Mouse (Mus musculus) layer of hippocampus, adult 18-20 months (tissue): ENCODE measurements at regions not wholly inside any gene's neighbourhood (a gene's known extent, or its start where the extent isn't known, plus 50 kb on each side); places are given as distances from the start of the nearest gene placed in this dataset.

Source experiments
- DNase-seq, 2 experiments: peaks; one replicate each; pipeline ENCODE4 v3.0.0; 2022; ENCODE audit warnings: low spot score in 2 of 2

DNA sequence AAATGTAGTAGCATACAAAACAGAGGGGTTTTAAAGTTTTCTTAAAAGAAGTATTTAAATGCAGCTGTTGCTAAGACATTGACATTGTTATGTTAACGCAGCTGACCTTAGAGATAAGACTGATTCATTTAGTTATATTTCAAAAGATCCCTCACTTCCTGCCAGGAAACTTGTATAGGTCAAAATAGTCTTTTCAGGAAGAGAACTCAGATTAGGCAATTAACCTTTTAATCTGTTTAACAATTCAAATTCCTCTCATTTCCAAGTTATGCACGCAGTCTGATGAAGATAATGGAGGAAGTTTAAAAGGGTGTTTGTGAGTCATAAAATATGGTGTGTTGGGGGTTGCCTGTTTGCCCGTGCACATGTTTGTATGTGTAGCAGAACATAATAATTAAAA is 448.5 kb downstream of the Tmtc2 start:
- no peak for DNase-seq

DNA sequence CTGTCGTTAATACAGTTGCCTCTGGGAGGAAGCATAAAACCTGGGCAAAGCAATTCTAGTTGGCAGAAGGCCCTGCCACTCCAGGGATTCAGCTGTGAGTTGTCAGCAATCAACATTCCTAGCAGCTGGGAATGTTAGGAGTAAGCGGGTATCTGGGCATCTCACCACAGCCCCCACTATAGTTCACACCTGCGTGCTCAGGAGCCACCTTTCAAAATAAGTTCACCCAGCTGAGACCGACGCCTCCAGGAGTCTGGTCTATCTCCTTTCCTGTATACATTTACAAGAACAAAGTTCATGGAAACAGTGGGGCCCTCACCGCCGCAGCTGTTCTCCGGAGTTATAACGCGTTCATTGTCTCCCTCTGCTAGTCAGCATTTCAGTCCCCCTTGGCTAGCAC is 454.0 kb downstream of the Tmtc2 start:
- no peak for DNase-seq

DNA sequence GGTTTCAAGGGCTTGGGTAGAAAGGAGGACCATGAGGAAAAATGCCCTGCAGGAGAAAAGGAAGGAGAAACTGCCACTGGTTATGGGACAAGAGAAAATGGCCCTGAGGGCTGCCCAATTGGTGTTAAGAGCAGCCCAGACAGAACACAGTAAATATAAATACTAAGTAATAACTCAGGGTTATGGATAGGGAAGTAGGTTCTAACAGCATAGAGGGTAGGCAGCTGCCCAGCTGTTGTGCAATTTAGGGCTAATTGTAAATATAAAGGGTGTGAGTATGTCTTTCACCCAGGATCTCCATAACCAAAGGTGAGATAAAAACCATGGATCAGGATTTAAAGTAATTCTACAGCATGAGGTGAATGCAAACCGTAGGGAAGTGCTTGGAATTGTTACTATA is 458.1 kb downstream of the Tmtc2 start:
- DNase-seq, result no peak

DNA sequence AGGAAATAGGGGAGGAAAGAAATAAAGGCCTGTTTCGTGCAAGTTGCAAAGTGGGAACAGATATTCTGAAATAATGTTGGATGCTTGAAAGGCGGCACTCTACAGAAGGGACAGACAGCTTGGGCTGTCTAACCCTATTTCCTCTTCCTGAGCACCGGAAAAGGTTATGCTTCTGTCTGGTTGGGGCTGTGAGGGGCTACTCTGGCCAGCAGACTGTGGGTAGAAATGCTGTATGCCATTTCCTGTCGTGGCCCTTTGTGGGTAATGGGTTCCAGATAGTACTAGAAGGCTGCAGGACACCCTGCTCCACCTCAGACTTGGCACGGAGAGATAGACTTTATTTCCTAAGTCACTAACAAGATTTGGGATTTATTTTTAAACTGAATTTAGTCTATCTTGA is 459.3 kb downstream of the Tmtc2 start:
- no peak for DNase-seq

DNA sequence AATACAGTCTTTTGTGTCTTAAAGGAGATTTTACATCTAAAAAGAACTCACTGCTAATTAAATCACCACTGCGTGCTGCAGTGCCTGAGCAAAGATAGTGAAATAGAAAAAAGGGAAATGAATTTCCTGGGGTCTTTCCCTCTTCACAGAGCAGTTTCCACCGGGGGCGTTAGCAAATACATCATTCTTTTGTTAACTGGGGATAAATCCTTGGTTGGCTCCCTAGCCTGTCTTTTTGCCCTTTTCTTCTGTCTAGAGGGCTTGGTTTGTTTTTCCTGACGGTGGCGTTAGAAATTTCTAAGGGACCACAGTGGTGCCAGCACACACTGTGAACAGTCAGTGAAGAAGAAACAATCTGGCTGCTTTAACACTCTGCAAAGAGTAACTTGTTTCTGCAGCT is 464.0 kb downstream of the Tmtc2 start:
- DNase-seq, result no peak

DNA sequence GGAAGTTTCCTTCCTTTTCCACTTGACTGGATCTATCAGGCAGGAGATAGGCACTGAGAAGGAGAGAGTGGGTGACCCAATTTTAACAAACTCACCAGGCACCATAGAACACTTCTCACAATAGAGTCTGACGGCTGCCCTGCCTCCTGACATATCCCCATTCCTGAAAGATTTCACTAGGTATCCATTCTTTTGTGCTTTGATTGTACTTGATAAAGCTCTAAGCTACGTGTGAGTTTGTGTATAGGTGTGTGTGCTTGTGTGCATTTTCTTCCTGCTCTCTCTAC is 477.3 kb downstream of the Tmtc2 start:
- DNase-seq, result no peak

DNA sequence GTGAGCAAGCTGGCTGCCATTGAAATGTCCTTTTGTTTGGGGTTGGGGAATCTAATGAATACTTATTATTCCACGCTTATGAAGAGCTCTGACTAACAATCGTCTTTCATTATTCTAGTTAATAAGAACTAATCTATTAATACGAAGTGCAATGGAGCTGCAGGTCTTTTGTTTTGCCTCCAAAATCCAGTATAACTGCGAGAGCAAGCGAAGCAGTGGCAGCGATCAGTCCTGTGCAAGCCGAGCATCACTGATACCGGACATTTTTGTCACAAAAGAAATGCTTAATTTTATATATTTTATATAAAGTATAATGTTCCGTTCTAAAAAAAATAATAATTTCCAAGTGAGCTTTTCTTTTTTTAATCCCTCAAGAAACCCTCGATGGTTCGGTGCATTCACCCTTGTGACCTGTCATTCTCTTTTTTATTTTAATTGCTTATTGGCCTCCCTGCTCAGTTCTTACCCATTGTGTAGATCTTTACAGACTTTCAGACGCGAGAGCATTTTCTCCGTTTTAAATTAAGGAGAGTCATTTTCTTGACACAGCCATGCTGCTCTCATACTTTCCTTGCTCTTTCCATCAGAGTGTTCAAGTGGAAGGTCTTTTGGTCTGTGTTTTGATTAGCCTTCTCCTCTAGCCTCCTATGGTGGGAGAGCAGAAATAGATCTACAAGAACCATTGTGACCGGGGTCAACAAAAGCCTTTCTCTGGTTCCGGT is 477.8 kb downstream of the Tmtc2 start:
- no peak for DNase-seq

DNA sequence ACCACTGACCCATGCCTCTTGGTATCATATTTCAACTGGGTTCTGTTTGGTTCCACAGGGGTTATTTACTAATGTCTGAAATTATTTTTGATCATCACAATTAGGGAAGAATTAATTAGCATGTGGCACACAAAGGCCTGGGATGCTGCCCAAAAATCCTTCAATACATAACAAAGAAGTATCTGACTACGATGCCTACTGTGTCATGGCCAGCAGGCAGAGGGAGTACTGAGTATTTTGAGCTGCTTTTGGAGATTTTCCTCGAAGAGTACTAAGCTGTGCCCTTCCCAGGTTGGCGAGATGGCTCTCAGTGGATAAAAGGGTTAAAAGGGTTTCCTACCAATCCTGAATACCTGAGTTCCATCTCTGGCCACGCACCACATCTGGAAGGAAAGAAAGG is 478.5 kb downstream of the Tmtc2 start:
- no peak for DNase-seq

DNA sequence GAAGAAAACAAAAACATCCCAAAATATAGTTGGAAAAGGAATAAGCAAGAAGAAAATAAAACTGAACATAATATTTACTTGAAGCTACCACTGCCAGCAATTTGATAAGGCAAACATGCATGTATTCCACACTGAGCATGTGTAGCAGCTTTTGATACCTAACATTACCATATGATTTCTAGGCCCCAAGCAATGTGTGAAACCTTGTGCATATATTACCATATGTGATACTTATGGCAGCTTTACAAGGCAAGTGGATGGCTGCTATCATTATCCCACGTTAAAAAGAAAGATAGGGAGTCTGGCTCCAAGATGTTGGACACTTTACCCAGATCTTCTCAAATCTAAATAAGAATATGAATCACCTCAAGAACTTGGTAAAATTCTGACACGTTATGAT is 497.4 kb downstream of the Tmtc2 start:
- no peak for DNase-seq

DNA sequence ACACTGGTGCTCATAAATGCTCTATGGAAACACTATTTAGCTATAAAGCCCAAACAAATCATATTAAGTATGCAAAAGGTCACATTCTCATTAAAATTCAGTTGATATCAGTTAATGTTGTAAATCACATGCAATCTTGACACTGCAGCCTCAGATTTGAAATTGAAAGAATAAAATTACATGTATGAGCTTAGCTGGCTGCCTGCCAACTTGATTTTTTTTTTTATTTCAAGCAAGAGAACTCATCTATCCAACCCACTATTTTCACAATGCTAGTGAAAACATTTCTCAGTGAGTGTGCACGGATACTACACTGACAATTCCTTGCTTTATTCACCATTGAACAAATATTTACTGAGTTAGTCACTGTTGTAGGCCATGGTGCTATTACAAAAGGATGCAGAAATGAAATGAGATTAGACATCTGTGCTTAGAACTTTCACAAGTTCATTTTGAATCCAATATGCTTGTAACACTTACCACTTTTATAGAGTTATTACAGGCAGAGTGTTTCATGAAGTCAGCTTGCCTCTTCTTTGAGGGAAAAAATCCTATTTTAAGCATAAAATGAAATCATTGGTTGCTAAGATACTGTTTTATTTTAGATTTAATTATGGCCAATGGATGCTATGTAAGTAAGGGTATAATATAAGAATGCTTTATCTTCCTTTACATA is 539.4 kb downstream of the Tmtc2 start:
- DNase-seq, result peak in 1 of 2 experiments; percentile 20

DNA sequence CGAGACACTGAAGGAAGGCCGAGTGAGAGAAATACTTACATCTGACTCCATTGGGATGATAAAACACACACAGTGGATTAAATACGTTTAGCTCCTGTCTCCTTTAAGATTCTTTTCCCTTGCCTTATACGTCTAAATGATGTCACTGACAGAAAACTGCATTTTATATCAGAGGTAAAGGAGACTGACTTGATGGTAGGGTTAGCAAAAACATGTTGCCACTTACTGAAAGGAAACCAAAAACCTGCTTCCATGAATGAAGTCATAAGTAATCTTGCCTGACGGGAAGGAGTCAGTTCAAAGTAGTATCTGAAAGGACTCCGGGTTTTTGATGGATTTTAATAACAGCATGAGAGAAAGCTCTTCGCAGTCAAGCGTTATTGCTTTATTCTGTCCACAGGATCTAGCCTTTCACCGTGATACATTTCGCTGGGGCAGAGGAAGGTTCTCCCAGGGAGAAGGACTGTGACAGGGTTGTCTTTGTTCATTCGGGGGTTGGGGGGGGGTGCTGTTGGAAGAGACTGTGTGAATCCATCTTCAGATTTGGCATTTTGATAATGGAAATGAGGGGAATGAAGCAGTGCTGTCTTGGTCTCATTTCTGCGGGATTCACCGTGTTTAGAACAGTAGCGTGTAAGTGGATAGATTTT is 553.7 kb downstream of the Tmtc2 start:
- DNase-seq, result no peak

DNA sequence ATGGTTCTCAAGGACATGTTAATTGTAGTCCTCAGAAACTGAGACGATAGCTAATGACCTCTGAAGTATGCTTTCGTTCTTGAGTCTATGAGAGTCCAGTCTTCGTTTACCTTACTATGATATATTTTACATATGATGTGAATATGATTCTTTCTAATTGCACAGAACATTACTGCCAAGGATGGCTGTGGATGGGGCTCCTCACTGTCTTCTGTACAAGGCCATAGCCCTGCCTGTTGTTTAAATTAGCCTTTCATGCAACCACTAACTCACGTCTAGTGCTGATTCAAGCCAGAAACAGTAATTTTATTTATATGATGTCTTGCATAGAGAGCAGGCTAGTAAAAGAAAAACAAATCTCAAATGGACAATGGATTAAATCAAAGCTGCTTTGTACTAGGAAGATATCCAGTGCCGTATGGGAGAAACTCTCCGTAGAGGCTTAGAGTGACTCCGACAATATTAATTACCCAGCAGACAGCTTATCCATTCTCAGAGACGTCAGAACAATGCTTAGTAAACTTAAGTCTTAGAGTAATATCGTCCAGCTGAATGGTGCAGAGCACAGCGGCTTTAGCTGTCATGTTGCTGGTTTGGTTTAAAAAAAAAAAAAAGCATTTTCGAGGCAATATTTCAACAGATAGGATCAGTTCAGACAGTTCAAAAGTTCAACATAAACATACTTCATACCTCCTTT is 554.3 kb downstream of the Tmtc2 start:
- DNase-seq, result no peak
